Mouse (Mus musculus) left cerebral cortex, postnatal 10 days (tissue): ENCODE results near the gene Csnk1g1. TPM values are rescaled to one million over a fixed set of nuclear protein-coding genes. Genes with fewer than 3 reads are reported as not detected.

Experiments
- DNase-seq, 2 experiments: peaks; one replicate each; pipeline ENCODE4 v3.0.0; 2021 to 2022; ENCODE audit warnings: low spot score in 2 of 2, mixed read lengths in 1 of 2; ENCODE audit errors: extremely low spot score in 1 of 2
- intact Hi-C: fragments of 180-260 bp; cut with DNase I; formaldehyde crosslinking; loops from one replicate; pipeline ENCODE4 v1.15.1; 2025
- total RNA-seq, 2 experiments: library from RNA; stranded (reverse); gene quantifications; 2 replicates each; pipeline ENCODE4 v1.2.3; 2021

Gene Csnk1g1
- total RNA-seq, 2 experiments from 2014 or later = 45.9 to 56.4 TPM

GRCm38 (mm10) chr9:66091327-66092231 is 182.9 kb downstream of the Csnk1g1 start:
- intact Hi-C loops = no loop called here
- DNase-seq = peak in 1 of 2 experiments; percentile 82

DNA sequence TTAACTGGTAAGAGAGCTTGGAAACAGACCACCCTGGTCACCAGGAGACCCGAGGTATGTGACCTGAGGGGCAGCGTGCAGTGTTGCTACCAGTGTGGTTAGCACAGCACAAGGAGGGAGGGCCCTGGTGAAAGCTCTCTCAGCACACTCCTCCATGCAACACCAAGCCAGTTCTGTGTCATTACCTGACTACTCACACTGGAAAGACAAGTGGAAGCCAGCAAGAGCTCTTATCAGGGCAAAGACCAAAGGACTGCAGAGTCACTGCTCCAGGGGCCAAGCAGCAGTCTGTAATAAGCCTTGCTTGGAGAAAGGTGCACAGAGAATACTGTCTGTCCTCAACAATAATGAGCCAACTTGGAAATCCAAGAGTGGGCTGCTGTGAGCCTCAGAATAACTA is 183.9 kb downstream of the Csnk1g1 start:
- intact Hi-C loops = no loop called here

More for the DNA sequence above, 183.9 kb downstream of the Csnk1g1 start:
- no peak for DNase-seq

Other genes starting within 250 kb of the Csnk1g1 start
- 100 to 1,000 TPM; 226 to 228 TPM for gene Oaz2, start 240.9 kb upstream of the Csnk1g1 start, total RNA-seq
- 10 to 100 TPM; 41.3 to 42.2 TPM for gene Zfp609, start 81.4 kb upstream of the Csnk1g1 start, total RNA-seq
- gene Pclaf, start 18.7 kb upstream of the Csnk1g1 start, total RNA-seq = 1 to 10 TPM; 1.4 to 3.6 TPM
- gene Trip4, start 130 bp upstream of the Csnk1g1 start, total RNA-seq = 10 to 100 TPM; 34.8 to 37.6 TPM
- 100 to 1,000 TPM; 238 to 241 TPM for gene Ppib, start 151.3 kb downstream of the Csnk1g1 start, total RNA-seq
- gene Snx22, start 160.8 kb downstream of the Csnk1g1 start, total RNA-seq = 1 to 10 TPM; 4.6 to 4.9 TPM
- 10 to 100 TPM; 43.6 to 44.9 TPM for gene Snx1, start 217.7 kb downstream of the Csnk1g1 start, total RNA-seq
- gene Ciao2a, start 217.7 kb downstream of the Csnk1g1 start, total RNA-seq = 10 to 100 TPM; 25.9 to 26.0 TPM
- gene Dapk2, start 249.3 kb downstream of the Csnk1g1 start, total RNA-seq = 1 to 10 TPM; 2.1 to 3.2 TPM